Mouse (Mus musculus): ENCODE results near the gene Serpina16.

DNA sequence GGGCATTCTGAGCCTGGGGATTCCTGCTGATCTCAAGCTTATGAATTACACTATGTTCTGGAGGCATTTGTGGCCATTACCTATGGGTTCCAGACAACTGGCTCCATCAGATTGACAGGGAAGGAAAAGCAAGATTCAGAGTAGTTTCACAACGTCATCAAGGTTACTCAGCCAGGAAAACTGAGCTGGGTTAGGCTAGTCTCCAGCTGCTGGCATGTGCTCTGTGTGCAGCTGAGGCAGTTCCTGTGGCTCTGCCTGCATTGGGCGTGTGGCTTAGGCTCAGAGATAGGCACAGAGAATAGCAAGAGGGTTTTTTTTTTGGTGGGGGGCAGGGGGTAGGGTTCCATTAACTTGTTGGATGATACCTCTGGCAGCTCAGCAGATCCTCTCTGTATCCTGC is 29.6 kb upstream of the Serpina16 start:
- TF ChIP-seq CTCF (IDR thresholded peaks at IDR 0.05; ENCODE audit: low read depth): no peak
- no peak for TF ChIP-seq EP300 (IDR thresholded peaks at IDR 0.05; ENCODE audit: low read depth)
